Comparison of ENCODE assay signal across 9 mouse cellular contexts in genomic region chr8:91488086-91488783, GRCm38 (mm10).
DNase-seq lines count a peak whose midpoint lies in the region; ATAC-seq and TF ChIP-seq lines count a peak whose summit lies in the region.
"Had no signal": no experiment of that assay in that cellular context is flagged by ENCODE, and none has a peak within 500 bp of the region (broad histone marks: within the 10 kb centered on the region; RNA-seq: fewer than 3 reads in every experiment).

No protein-coding gene starts in this region.

- H3K4me1 ChIP-seq in liver, embryonic 12.5 days = peaks cover 8% of the 10 kb centered on the region; the same call in 1 of the 2 replicates
- H3K4me1 ChIP-seq in bone marrow macrophage, adult 2 months (ENCODE audit: control insufficient read depth, insufficient read depth, low read length) = no peaks in the 10 kb centered on the region
- H3K4me1 ChIP-seq in embryonic facial prominence, embryonic 12.5 days = peaks cover 18% of the 10 kb centered on the region
- H3K4me1 ChIP-seq in hindbrain, embryonic 14.5 days (replicated peaks; ENCODE audit: control insufficient read depth, insufficient read depth, low read length) = no peaks in the 10 kb centered on the region; the same call in 1 of the 2 replicates
- H3K4me1 ChIP-seq in midbrain, embryonic 11.5 days (ENCODE audit: control insufficient read depth, insufficient read depth, low read length) = peaks cover 30% of the 10 kb centered on the region

- peak; percentile 59 for DNase-seq in liver
- DNase-seq in hindbrain, embryonic 14.5 days (ENCODE audit: low spot score) = peak; percentile 84
- DNase-seq in left cerebral cortex, postnatal 10 days (ENCODE audit: extremely low spot score in 1 of 2, low spot score in 2 of 2) = peak; percentile 58 to 67
- DNase-seq in midbrain, embryonic 11.5 days (ENCODE audit: low spot score, missing footprints) = peak; percentile 98
- peak; percentile 22 for DNase-seq in testis, postnatal 14 days (ENCODE audit: low spot score)

- H3K27ac ChIP-seq in liver, embryonic 12.5 days = no peak overlapping the region
- H3K27ac ChIP-seq in bone marrow macrophage, adult 2 months (ENCODE audit: insufficient read depth, low read depth, low read length) = no peak overlapping the region
- H3K27ac ChIP-seq in embryonic facial prominence, embryonic 12.5 days = no peak overlapping the region
- no peak overlapping the region for H3K27ac ChIP-seq in hindbrain, embryonic 14.5 days
- no peak overlapping the region for H3K27ac ChIP-seq in midbrain, embryonic 11.5 days (ENCODE audit: low read depth, low read length)

- peaks cover 18% of the 10 kb centered on the region for H3K36me3 ChIP-seq in liver, embryonic 12.5 days
- no peaks in the 10 kb centered on the region for H3K36me3 ChIP-seq in embryonic facial prominence, embryonic 12.5 days
- H3K36me3 ChIP-seq in hindbrain, embryonic 14.5 days (replicated peaks; ENCODE audit: control insufficient read depth, insufficient read depth) = peaks cover 9% of the 10 kb centered on the region; the same call in 1 of the 2 replicates
- no peaks in the 10 kb centered on the region for H3K36me3 ChIP-seq in midbrain, embryonic 11.5 days (ENCODE audit: control insufficient read depth, insufficient read depth, low read length)

- no peaks in the 10 kb centered on the region for H3K27me3 ChIP-seq in liver, embryonic 12.5 days (replicated peaks)
- no peaks in the 10 kb centered on the region for H3K27me3 ChIP-seq in embryonic facial prominence, embryonic 12.5 days
- no peaks in the 10 kb centered on the region for H3K27me3 ChIP-seq in hindbrain, embryonic 14.5 days (ENCODE audit: control insufficient read depth, insufficient read depth, low read length)
- H3K27me3 ChIP-seq in midbrain, embryonic 11.5 days (ENCODE audit: control insufficient read depth, insufficient read depth, low read length) = no peaks in the 10 kb centered on the region; the same call in 1 of the 2 replicates

- WGBS in liver, embryonic 12.5 days (ENCODE audit: insufficient replicate concordance) = 59% methylated on average over 13 of the region's 13 CpGs
- 39% methylated on average over 13 of the region's 13 CpGs for WGBS in embryonic facial prominence, embryonic 12.5 days
- WGBS in hindbrain, embryonic 14.5 days = 52% methylated on average over 13 of the region's 13 CpGs
- 46% methylated on average over 13 of the region's 13 CpGs for WGBS in midbrain, embryonic 11.5 days

- no peak overlapping the region for H3K9ac ChIP-seq in liver, embryonic 12.5 days
- no peak overlapping the region for H3K9ac ChIP-seq in embryonic facial prominence, embryonic 12.5 days
- H3K9ac ChIP-seq in hindbrain, embryonic 14.5 days = no peak overlapping the region
- H3K9ac ChIP-seq in midbrain, embryonic 11.5 days (ENCODE audit: low read length) = no peak overlapping the region

- H3K4me3 ChIP-seq in liver, embryonic 12.5 days = no peak overlapping the region
- no peak overlapping the region for H3K4me3 ChIP-seq in bone marrow macrophage, adult 2 months (ENCODE audit: insufficient read depth, low read length)
- H3K4me3 ChIP-seq in embryonic facial prominence, embryonic 12.5 days = no peak overlapping the region
- H3K4me3 ChIP-seq in hindbrain, embryonic 14.5 days (replicated peaks; ENCODE audit: low read length) = no peak overlapping the region
- H3K4me3 ChIP-seq in midbrain, embryonic 11.5 days (ENCODE audit: low read depth, low read length) = no peak overlapping the region
- H3K4me3 ChIP-seq: erythroblast, embryonic 14.5 days had no signal

- TF ChIP-seq POLR2A in bone marrow macrophage, adult 2 months (IDR thresholded peaks at IDR 0.05; ENCODE audit: borderline replicate concordance, low read depth, low read length) = no peak

- intact Hi-C loops in left cerebral cortex, postnatal 10 days (cut with DNase I) = no loop called here

- no peaks in the 10 kb centered on the region for H3K9me3 ChIP-seq in liver, embryonic 12.5 days (replicated peaks)
- H3K9me3 ChIP-seq in embryonic facial prominence, embryonic 12.5 days = no peaks in the 10 kb centered on the region
- H3K9me3 ChIP-seq in hindbrain, embryonic 14.5 days (ENCODE audit: control insufficient read depth, low read length) = no peaks in the 10 kb centered on the region
- no peaks in the 10 kb centered on the region for H3K9me3 ChIP-seq in midbrain, embryonic 11.5 days (ENCODE audit: control insufficient read depth, low read length)

- TF ChIP-seq CTCF in bone marrow macrophage, adult 2 months (IDR thresholded peaks at IDR 0.05; ENCODE audit: low read depth, low read length) = peak; percentile 29; the same call in 1 of the 2 replicates

- H3K4me2 ChIP-seq in liver, embryonic 12.5 days = no peak overlapping the region
- H3K4me2 ChIP-seq in embryonic facial prominence, embryonic 12.5 days (replicated peaks) = no peak overlapping the region
- no peak overlapping the region for H3K4me2 ChIP-seq in hindbrain, embryonic 14.5 days (replicated peaks)
- no peak overlapping the region for H3K4me2 ChIP-seq in midbrain, embryonic 11.5 days

- no peak for ATAC-seq in liver, embryonic 12.5 days
- 0 out of 2 replicates have a peak, but pooled peaks have one; percentile 41 for ATAC-seq in embryonic facial prominence, embryonic 12.5 days (ENCODE audit: insufficient number of reproducible peaks, insufficient read depth, low FRiP score, low TSS enrichment)
- ATAC-seq in hindbrain, embryonic 14.5 days (ENCODE audit: low FRiP score) = no peak
- ATAC-seq in midbrain, embryonic 11.5 days (ENCODE audit: low FRiP score) = no peak

Comparison
In these comparisons a context has a peak if more than half of its experiments do, and no peak if none do; other contexts are left out.
1. DNase-seq: peak in every context shown above with its lines; median percentile 98 in midbrain, embryonic 11.5 days; 84 in hindbrain, embryonic 14.5 days; 62 in left cerebral cortex, postnatal 10 days; 59 in liver; 22 in testis, postnatal 14 days.